Mouse (Mus musculus) erythroblast, embryonic 14.5 days (primary cell): Measurements from ENCODE around the gene Gm11939.

Source experiments
- GATA1 ChIP-seq: IDR thresholded peaks from 2 replicates; pipeline ENCODE4 v1.6.1; 2012; ENCODE audit warnings: low read length, inconsistent platforms, mixed read lengths
- TAL1 ChIP-seq: IDR thresholded peaks from 3 replicates; pipeline ENCODE4 v1.6.1; 2012; ENCODE audit warnings: low read length, inconsistent platforms, mixed read lengths

- TF ChIP-seq GATA1 (no peak), TAL1 (no peak)
Measured at GRCm38 (mm10) chr11:99562580-99562979, 3.3 kb upstream of the Gm11939 start.
